Mouse (Mus musculus) heart, postnatal 0 days (tissue): ENCODE results near the gene Fchsd2.

Experiments used
- CTCF ChIP-seq: IDR thresholded peaks from 2 replicates; pipeline ENCODE4 v1.5.1; 2016; ENCODE audit warnings: antibody characterized with exemption, control low read depth, low read depth
- EP300 ChIP-seq: IDR thresholded peaks from 2 replicates; pipeline ENCODE4 v1.6.1; 2016; ENCODE audit warnings: antibody characterized with exemption, low read depth

DNA sequence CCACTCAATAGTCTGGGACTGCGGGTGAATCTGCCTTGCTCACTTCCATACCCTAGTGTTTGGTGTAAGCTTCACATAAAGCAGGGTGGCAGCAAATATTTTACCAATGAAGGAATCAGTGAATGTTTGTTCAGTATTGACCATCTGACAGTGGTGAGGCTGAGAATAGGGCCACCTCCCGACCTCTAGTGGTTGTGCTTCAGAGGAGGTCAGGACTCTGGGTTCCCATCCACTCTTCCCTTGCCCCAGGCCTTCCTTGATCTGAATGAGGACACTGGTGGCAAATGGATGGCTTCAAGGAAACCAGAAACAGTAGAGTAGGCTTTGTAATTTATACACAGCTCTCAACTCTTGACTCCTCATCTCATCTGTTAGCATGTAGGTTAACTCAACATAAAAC is 14.0 kb downstream of the Fchsd2 start:
- TF ChIP-seq CTCF: no peak
- TF ChIP-seq EP300: no peak
